Mouse (Mus musculus) mouse trophoblast stem cell (cell line): Measurements from ENCODE around the gene Rassf7.
"Not testable (repeated sequence)": the region's sequence is repeated elsewhere in the genome, so short reads cannot be mapped to it uniquely, and the experiment has no call there.

ENCODE experiments used
- in situ Hi-C, 2 experiments: fragments of 300-500 bp; cut with MseI, MboI; formaldehyde crosslinking; loops; 2 replicates in 1 of 2; 3 replicates in 1 of 2; pipeline ENCODE4 v1.15.1; 2025

Rassf7 gene

DNA sequence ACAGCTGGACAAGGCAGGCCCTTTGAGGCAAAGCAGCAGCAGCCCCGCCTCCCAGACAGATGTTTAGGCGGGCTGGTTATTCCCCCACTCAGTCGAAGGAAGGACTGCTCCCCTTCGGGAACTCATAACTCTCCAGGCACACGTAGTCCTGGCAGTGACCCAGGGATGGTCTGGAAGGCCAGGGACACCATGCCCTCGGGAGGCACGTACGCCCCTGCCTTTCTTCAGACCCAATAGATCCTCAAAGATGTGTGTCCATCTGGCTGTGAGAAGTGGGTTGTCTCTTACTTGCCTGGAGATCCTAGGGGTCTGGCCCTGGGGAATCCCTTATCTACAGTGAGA, 6.4 kb downstream of the Rassf7 start:
- in situ Hi-C loops: no loop called here

DNA sequence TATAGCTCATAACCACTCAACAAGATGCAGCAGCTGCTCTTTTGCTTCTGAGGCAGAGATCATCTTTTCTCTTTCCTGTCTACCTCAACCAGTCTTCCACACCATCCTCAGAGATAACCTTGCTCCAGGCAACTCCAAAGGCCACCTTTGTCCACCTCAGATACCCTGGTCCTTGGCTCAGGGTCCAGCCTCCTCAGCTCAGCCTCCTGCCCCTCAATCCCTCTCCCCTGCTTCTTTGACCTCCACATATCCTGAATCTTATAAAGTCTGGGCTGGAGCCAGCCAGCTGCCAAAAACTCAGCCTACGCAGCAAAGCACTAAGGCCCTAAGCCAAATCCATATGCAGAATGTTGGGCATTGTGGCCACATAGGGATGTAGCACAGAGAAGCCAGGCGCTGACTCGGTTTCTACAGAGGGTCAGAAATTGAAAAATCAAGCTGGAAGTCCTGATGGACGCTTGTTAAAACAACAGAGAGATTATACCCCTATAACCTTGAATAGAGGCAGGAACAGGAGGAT, 7.1 kb downstream of the Rassf7 start:
- in situ Hi-C loops: no loop called here

DNA sequence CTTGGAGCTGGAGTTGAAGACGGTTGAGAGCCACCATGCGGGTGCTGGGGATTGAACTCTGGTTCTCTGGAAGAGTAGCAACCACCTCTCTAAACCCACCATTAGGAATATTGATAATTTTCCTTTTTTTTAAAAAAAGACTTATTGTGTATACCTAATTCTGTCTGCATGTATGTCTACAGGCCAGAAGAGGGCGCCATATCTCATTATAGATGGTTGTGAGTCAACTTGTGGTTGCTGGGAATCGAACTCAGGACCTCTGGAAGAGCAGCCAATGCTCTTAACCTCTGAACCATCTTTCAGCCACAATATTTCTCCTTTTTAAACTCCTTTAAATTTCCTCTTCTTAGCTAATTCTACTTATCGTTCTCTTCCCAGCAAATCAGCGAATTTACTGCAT, 10.9 kb downstream of the Rassf7 start:
- in situ Hi-C loops: no loop called here

DNA sequence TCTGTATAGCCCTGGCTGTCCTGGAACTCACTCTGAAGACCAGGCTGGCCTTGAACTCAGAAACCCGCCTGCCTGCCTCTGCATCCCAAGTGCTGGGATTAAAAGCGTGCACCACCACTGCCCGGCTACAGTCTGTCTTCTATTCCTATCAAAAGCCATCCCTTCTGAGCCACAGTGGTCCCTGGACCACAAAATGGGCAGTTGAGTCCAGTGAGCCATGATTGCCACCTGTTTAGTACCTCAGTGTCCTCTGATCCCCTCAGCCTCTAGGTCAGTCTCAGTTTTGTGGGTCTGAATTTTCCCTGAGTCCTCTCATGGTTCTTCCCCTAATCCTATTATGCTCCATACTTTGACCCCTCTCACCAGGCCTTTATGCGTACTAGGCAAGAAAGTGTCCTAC, 12.1 kb downstream of the Rassf7 start:
- in situ Hi-C loops: no loop called here

DNA sequence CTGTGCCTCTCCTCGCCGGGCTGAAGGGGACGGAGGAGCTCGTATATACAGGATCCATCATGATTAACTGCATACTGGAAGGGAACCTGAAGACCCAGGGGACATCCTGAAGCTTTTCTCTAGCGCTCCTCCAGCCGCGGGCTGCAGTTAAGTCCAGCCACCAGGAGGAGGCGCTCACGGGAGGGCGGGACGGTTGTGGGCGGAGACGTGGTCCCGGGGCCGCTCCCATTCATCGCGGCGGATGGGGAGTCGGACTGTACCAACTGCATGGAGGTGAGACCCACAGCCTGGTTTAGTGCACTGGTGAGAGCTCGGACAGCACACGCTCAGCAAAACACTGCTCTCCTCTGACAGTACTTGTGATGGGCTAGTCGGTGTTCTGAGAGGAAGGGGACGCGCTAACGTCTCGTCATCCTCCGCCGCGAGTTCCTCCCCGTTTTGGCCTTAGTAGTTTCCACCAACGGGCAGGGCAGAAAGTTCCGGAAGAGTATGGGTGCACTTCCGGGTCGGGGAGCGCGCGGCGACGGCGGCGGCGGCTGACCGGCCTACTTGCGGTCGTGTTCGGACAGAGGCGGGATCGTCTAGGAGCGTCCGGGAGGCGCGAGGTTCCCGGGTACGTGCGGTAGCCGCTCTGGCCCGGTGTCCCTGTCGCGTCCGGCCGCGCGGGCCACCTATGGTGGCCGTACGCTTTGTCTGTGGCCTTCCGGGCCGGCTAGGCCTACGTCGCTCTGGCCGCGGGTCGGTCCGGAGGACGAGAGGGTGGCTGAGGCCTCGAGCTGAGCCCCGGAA, 12.8 kb downstream of the Rassf7 start, which contains the start of gene Phrf1:
Gene Phrf1, plus strand, starts transcription at position 506 of the 789 bp plus-strand sequence.
- in situ Hi-C loops: no loop called here

DNA sequence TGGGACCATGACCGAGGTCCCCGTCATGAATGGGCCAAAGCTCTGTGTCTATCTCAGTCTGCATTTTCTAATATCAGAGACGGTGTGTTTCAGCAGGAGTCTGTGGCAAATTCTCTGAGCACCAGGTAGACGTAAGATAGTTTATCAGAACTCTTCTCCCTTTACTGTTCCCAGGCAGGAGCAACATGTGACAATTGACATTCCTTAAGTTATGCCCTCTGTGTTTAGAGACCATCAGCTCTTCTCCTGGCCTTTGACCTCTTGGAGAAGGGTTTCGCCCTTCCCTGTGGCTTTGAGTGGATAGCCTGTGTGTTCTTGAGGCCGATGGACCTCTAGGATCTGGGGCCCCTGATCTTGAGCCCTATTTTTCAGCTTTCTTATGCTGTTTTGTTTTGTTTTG, 14.0 kb downstream of the Rassf7 start:
- in situ Hi-C loops: no loop called here

DNA sequence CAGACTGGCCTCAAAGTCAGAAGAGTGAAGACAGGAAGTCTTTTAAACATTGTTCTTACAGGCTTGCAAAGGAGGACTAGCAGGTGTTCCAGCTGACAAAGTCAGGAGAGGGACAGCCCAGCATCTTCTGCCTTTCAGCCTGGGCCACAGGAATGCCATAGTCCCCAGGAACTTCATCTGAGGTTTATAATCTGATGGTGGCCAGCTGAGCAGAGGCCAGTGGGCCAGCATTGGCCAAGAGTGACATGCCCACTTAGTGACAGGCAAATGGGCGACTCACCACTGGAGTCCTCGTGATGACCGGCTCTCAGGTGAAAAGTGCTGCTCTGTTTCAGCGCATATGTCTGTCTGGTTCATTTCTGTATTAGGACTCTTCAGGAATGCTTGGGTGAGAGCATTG, 14.9 kb downstream of the Rassf7 start:
- in situ Hi-C loops: no loop called here

DNA sequence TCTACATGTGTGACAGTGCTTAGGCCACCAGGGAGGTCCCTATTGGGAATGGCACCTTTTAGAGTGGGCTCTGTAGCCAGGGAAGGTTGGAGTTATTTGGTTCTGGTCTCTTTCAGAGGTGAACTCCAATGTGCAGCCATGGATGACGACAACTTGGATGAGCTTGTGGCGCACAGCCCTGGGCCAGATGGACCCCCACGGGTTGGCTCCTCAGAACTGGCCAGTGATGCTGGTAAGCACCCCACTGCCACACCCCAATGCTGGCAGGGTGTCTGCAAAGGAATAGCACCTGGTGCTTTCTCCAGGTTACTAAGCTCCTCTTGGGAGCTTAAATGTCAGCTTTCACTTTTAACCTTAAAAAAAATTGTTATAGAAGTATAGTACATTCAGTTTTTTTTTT, 15.5 kb downstream of the Rassf7 start:
- in situ Hi-C loops: no loop called here

DNA sequence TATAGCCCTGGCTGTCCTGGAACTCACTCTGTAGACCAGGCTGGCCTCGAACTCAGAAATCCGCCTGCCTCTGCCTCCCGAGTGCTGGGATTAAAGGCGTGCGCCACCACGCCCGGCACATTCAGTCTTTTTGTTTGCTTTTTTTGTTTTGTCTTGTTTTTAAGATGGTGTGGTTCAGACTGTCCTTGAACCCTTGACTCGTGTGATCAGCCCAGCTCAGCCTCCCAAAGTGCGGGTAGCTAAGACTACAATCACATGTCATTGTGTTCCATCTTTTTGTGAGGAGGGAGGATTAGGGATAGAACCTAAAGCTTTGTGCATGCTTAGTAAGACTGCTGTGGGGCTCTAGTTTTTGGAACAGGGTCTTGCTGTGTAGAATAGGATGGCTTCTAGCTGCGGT, 15.9 kb downstream of the Rassf7 start:
- in situ Hi-C loops: no loop called here

DNA sequence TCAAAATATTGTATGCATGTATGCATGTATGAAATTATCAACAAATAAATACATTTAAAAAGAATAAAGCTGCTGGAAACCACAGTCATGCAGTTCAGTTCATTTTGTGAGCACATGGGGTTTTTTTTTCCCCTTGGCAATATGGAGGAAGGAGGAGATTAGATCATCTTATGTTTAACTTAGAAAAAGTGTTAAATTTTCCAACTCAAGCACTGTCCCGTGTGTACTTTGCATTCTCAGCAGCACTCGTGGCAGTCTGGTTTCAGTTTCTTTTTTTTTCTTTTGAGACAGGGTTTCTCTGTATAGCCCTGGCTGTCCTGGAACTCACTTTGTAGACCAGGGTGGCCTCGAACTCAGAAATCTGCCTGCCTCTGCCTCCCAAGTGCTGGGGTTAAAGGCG, 34.8 kb downstream of the Rassf7 start:
- in situ Hi-C loops: not testable (repeated sequence)

DNA sequence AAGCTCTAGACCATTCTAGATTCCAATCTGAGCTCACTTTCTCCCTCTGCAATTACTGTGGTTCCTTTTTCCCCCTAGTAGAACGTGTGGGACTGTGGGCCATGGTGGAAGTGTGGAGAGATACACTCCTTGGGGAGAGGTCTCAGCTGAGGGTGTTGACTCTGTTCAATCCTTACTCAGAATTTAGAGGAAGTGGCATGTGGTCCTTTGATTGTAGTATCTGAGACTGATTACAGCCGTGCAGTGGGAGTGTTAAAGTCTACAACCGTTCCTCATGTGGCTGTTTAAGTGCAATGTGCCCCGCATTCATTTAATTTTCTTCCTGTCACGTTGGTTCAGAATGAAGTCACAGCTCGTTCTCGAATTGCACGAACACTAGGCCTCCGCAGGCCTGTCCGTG, 40.5 kb downstream of the Rassf7 start:
- in situ Hi-C loops: no loop called here

DNA sequence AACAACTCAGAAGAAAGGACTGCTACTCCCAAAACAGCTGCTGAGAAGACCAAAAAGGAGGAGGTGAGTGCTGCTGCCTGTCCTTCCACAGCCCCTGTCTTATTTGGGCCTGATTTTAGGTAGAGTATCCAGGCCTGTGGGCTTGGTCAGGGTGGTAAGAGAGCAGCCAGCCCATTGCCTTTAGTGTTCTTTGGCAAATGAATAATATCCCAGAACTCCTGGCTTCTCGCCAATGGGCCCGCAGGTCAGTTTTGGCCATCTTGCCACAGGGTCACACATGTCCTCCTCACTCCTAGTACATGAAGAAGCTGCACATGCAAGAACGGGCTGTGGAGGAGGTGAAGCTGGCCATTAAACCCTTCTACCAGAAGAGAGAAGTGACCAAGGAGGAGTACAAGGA, 45.8 kb downstream of the Rassf7 start:
- in situ Hi-C loops: no loop called here

DNA sequence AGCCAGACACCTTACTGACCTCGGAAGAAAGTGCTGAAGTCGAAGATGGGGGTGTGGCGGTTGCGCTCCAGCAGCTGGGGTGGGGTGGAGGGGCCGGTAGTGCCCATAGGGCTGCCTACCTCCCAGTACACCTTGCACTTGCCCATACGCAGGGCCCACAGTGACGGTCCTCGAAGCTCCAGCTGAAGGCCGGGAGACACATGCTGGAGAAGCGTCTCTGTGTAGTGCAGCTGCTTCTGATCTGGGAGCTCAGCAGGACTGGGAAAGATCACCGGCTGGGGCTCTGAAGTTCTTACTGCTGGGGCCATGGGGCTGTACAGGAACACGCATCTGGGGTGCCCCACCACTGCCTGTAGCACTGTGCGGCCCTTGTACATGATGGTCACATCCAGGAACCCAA, 48.0 kb downstream of the Rassf7 start:
- in situ Hi-C loops: no loop called here

DNA sequence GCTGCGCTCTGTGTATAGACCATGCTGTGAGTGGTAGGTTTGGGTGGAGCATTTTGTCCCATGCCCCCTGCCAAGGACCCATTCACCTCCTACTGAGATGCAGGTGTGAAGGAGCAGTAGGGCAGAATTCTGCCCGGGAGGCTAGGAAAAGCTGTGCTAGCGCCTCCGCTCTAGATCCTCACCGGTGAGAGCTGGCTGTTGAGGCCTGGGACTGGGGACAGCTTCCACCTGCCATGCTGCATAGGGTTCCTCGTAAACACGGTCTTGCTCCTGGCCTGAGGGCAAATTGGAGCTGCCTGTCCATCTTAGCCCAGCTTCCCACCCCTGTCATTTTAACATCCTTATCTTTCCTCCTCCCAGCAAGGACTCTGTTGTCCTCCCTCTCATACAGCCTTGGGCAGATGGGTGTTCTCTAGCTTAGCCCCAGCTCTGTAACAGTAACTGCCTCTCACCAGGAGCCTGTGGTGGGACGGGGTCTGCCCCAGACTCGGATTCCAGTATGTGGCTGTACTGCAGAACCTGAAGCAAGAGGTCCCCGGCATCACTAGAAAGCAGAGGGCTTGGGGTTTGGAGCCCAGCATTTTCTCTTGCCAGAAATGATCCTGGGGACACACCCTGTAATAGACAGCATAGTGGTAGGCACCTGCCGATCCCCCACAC, 48.5 kb downstream of the Rassf7 start:
- in situ Hi-C loops: no loop called here

DNA sequence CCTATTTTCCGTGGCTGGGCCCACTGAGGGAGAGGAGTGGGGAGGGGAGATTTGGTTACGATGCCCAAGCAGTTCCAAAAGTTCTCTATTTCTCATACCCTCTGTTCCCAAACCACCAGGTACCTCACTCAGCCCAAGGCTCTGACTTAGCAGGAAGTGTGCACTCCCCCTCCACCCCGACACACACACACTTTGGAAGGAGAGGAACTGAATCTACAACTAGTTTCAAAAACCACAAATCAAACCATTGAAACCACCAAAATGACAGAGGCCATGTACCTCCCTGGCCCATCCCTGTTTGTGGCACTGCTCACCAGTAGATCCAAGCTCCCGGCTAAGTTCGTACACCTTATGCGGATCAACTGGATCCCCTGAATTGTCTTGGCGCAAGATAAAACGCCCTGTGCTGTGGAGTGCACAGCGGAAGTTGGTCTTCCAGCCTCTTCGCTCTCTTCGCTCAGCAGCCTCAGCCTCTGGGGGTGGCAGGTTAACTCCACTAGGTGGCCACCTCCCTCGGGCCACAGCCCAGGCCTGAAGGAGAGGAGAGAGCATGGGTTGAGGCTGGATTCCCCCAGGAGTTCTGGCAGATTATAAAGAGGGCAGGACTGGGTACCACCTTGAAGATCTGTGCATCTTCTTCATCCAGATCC, 49.2 kb downstream of the Rassf7 start:
- in situ Hi-C loops: no loop called here

DNA sequence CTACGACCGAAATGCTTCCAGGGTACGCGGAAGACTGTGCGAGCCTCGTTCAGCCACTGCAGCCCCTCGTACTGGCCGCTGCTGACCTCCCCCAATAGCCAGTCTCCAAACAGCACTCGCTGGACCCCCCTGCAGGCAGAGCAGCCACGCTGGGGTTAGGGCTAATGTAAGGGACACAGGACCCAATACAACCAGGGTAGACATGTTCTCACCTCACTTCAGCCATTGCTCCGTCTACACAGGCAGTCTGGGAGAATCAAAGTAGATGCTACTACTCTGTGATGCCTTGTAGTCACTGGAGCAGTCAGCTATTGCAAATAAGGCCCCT, 49.7 kb downstream of the Rassf7 start:
- in situ Hi-C loops: no loop called here

DNA sequence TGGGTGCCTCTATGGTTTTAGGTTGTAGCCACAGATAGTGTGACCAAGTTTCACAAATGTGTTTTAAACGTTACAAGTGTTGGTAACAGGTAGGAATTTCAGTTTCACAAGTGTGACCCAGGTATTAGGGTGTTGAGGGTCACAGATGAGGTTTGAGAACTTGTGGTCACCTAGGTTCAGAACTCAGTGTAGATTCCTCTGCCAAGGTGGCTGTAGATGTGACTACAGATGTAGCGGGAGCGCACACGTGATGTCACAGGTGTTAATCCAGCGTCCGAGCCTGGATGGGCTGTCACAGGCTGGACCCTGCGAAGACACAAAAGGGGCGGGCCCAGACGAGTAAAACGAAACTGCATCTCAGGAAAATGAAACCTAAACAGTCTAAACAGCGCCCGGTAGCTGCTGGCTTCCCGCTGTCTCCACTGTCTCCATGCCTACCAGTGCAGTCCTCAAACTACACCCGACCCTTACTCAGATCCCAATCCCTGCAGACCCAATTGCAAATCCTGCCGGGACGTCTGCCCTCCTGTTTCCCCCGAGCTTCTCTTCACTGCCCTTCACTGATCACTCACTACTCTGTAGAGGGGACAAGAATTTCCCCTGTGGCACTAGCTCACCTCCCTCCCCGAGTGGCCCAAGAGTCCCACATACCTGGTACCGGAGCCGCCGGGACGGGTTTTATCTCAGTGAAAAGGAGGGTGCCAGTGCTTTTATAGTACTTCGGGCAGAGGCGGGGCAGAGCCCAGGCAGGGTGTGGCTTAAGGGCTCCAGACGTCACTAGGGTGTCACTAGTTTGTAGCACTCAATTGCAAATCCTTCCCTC, 50.3 kb downstream of the Rassf7 start, which contains the start of gene Irf7:
Gene Irf7, minus strand, starts transcription at position 743 of the 823 bp plus-strand sequence.
- in situ Hi-C loops: no loop called here
